In the genomic region with DNA sequence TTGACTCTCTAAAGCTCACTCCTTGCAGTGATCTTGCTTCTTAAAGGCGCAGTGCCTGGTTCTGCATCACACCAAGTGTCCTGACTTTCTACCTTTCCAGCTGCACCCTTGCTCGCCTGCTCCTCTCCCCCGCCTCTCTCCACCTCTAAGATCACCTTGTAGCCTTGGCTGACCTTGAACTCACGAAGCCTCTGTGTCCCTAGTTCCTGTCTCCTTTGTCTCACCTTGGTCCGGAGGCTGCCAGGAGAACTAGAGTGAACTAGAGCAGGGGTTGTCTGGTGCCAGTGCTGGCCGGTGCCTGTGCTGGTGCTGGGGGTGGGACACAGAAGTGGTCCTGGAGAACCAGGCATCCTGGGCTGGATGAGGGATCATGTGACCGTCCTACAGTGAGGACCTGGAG, we compare ENCODE assay signal across 28 mouse cellular contexts. TPM values are rescaled to one million over a fixed set of nuclear protein-coding genes. Genes with fewer than 3 reads are reported as not detected.
DNase-seq lines count a peak whose midpoint lies in the region; TF ChIP-seq lines count a peak whose summit lies in the region.
"Had no signal": no experiment of that assay in that cellular context is flagged by ENCODE, and none has a peak within 500 bp of the region (broad histone marks: within the 10 kb centered on the region; RNA-seq: fewer than 3 reads in every experiment).

No protein-coding gene starts in this region.

- no peak overlapping the region for H3K9ac ChIP-seq in ES-Bruce4 (ENCODE audit: low read depth, poor library complexity, severe bottlenecking)
- H3K9ac ChIP-seq: embryonic facial prominence, embryonic 13.5 days; forebrain, embryonic 12.5 days; forebrain, embryonic 15.5 days; heart, embryonic 13.5 days; hindbrain, embryonic 13.5 days; intestine, embryonic 15.5 days had no signal

- TF ChIP-seq CTCF in E14TG2a.4 (conservative IDR thresholded peaks at IDR 0.05; ENCODE audit: low read length) (no peak), ES-Bruce4 (IDR thresholded peaks at IDR 0.05; ENCODE audit: low read depth, low read length) (no peak)

- TF ChIP-seq EP300 in ES-Bruce4 (IDR thresholded peaks at IDR 0.05; ENCODE audit: insufficient read depth, low read depth, low read length), result peak; percentile 74

- H3K4me1 ChIP-seq in E14TG2a.4 (replicated peaks; ENCODE audit: low read depth, low read length) (peaks cover 93% of the 10 kb centered on the region), ES-Bruce4 (ENCODE audit: control insufficient read depth, insufficient read depth, low read length) (peaks cover 8% of the 10 kb centered on the region)
- H3K4me1 ChIP-seq: forebrain, embryonic 15.5 days; hindbrain, embryonic 13.5 days; intestine, embryonic 15.5 days had no signal

- intact Hi-C loops in left cerebral cortex, postnatal 36 days (cut with DNase I), result no loop called here

- H3K9me3 ChIP-seq in E14TG2a.4 (ENCODE audit: low read length), result peaks cover 3% of the 10 kb centered on the region; the same call in 1 of the 2 replicates
- no peaks in the 10 kb centered on the region for H3K9me3 ChIP-seq in ES-Bruce4 (replicated peaks; ENCODE audit: control insufficient read depth, insufficient read depth, low read length, poor library complexity, severe bottlenecking)
- H3K9me3 ChIP-seq: embryonic facial prominence, embryonic 10.5 days; embryonic facial prominence, embryonic 13.5 days; forebrain, embryonic 12.5 days; forebrain, embryonic 15.5 days; heart, embryonic 10.5 days; heart, embryonic 13.5 days; hindbrain, embryonic 13.5 days; intestine, embryonic 15.5 days had no signal

- H3K4me3 ChIP-seq in E14TG2a.4 (replicated peaks; ENCODE audit: low read length), result peak overlapping the region; percentile 17; the same call in 1 of the 2 replicates
- no peak overlapping the region for H3K4me3 ChIP-seq in ES-Bruce4 (ENCODE audit: low read depth, low read length)
- H3K4me3 ChIP-seq: embryonic facial prominence, embryonic 10.5 days; embryonic facial prominence, embryonic 13.5 days; erythroblast, embryonic 14.5 days; forebrain, embryonic 12.5 days; forebrain, embryonic 15.5 days; heart, adult 2 months; heart, embryonic 10.5 days; heart, embryonic 13.5 days; hindbrain, embryonic 13.5 days; intestine, embryonic 15.5 days had no signal

- peak; percentile 86 for DNase-seq in R1 (ENCODE audit: low read depth, low spot score)
- no peak for DNase-seq in thymus, postnatal 10 days (ENCODE audit: low spot score in 2 of 2)
- no peak for DNase-seq in left cerebral cortex, postnatal 36 days (ENCODE audit: low spot score in 2 of 2)
- no peak for DNase-seq in layer of hippocampus, adult 8-10 months (ENCODE audit: low spot score in 2 of 2)
- DNase-seq: adrenal gland, adult 8-10 months; adrenal gland, postnatal 25 days; cerebellum, adult 11-12 months; cerebellum, adult 8-10 months; cerebellum, postnatal 10 days; cerebellum, postnatal 36 days; embryo, embryonic 11 days; gastrocnemius, postnatal 25 days; heart, adult 2 months; heart, postnatal 14 days; heart, postnatal 4 days had no signal

- no peak overlapping the region for H3K27ac ChIP-seq in ES-Bruce4 (ENCODE audit: insufficient read depth, low read length)
- H3K27ac ChIP-seq: embryonic facial prominence, embryonic 13.5 days; forebrain, embryonic 12.5 days; forebrain, embryonic 15.5 days; heart, adult 2 months; heart, embryonic 10.5 days; heart, embryonic 13.5 days; hindbrain, embryonic 13.5 days; intestine, embryonic 15.5 days had no signal

- H3K27me3 ChIP-seq in E14TG2a.4 (ENCODE audit: insufficient read depth, low read length), result no peaks in the 10 kb centered on the region
- H3K27me3 ChIP-seq in ES-Bruce4 (ENCODE audit: control insufficient read depth, insufficient read depth, low read length, poor library complexity, severe bottlenecking), result no peaks in the 10 kb centered on the region
- H3K27me3 ChIP-seq: embryonic facial prominence, embryonic 13.5 days; forebrain, embryonic 12.5 days; forebrain, embryonic 15.5 days; intestine, embryonic 15.5 days had no signal

- H3K36me3 ChIP-seq in E14TG2a.4 (ENCODE audit: insufficient read depth, low read length), result peaks cover 68% of the 10 kb centered on the region
- no peaks in the 10 kb centered on the region for H3K36me3 ChIP-seq in ES-Bruce4 (ENCODE audit: control insufficient read depth, insufficient read depth, low read length, poor library complexity, severe bottlenecking)
- H3K36me3 ChIP-seq: embryonic facial prominence, embryonic 10.5 days; embryonic facial prominence, embryonic 13.5 days; forebrain, embryonic 12.5 days; forebrain, embryonic 15.5 days; heart, embryonic 10.5 days; heart, embryonic 13.5 days; hindbrain, embryonic 13.5 days; intestine, embryonic 15.5 days had no signal

- TF ChIP-seq POLR2A in ES-Bruce4 (IDR thresholded peaks at IDR 0.05; ENCODE audit: insufficient read depth, low read length), result no peak

RNA-seq across cellular contexts. Expression of gene Tfap2c, which starts 44.9 kb away (rescaled TPM):
- 107 TPM in 2 replicates for polyA plus RNA-seq in ES-Bruce4 (2011; ENCODE audit: insufficient read depth, insufficient read length, low read depth, missing spikeins)
- under 1 TPM in 1 of 2 experiments, not detected in 1; 0.36 TPM for total RNA-seq in left cerebral cortex, postnatal 36 days (2021)
- under 1 TPM in 1 of 4 experiments, not detected in 3; 0.11 TPM for total RNA-seq in layer of hippocampus, adult 8-10 months (2022)
- total RNA-seq: adrenal gland, adult 8-10 months; adrenal gland, postnatal 25 days; gastrocnemius, adult 8-10 months; gastrocnemius, postnatal 25 days; granulocyte monocyte progenitor cell, adult 5-6 weeks; heart, adult 2 months; heart, postnatal 14 days; heart, postnatal 4 days had no signal
- polyA plus RNA-seq: erythroblast, embryonic 14.5 days; heart, adult 2 months had no signal
